Mouse (Mus musculus) midbrain, embryonic 13.5 days (tissue): ENCODE measurements around the gene Kcnj16. TPM values are rescaled to one million over a fixed set of nuclear protein-coding genes. Genes with fewer than 3 reads are reported as not detected.

ENCODE experiments used
- ATAC-seq: fragments of 200-750 bp; cut with Nextera tagmentation; 2 replicates; pipeline ENCODE4 v1.8.0; 2017; ENCODE audit warnings: mild to moderate bottlenecking, moderate TSS enrichment, moderate library complexity
- H3K27ac ChIP-seq: fragments of 300-500 bp; sonication (generic); 2 replicates; pipeline ENCODE4 v1.5.1; 2015; ENCODE audit warnings: inconsistent platforms, mild to moderate bottlenecking, moderate library complexity
- H3K27me3 ChIP-seq: fragments of 300-500 bp; sonication (generic); 2 replicates; pipeline ENCODE4 v1.6.1; 2015; ENCODE audit warnings: mild to moderate bottlenecking, inconsistent platforms
- H3K36me3 ChIP-seq: fragments of 300-500 bp; sonication (generic); 2 replicates; pipeline ENCODE4 v1.6.1; 2015; ENCODE audit warnings: mild to moderate bottlenecking, inconsistent platforms
- H3K4me1 ChIP-seq: fragments of 300-500 bp; sonication (generic); replicated peaks from 2 replicates; pipeline ENCODE4 v1.6.1; 2015; ENCODE audit warnings: inconsistent platforms
- H3K4me2 ChIP-seq: fragments of 300-500 bp; sonication (generic); replicated peaks from 2 replicates; pipeline ENCODE4 v1.6.1; 2015; ENCODE audit warnings: moderate library complexity, mild to moderate bottlenecking, inconsistent platforms
- H3K4me3 ChIP-seq: fragments of 300-500 bp; sonication (generic); replicated peaks from 2 replicates; pipeline ENCODE4 v1.5.1; 2015; ENCODE audit warnings: mild to moderate bottlenecking, inconsistent platforms
- H3K9ac ChIP-seq: fragments of 300-500 bp; sonication (generic); replicated peaks from 2 replicates; pipeline ENCODE4 v1.6.1; 2015; ENCODE audit warnings: mild to moderate bottlenecking, inconsistent platforms
- H3K9me3 ChIP-seq: fragments of 300-500 bp; sonication (generic); 2 replicates; pipeline ENCODE4 v1.6.1; 2016; ENCODE audit warnings: mild to moderate bottlenecking, inconsistent platforms
- WGBS: fragments of 180-500 bp; shearing (Covaris S2); methylation state at CpG from one replicate; pipeline ENCODE4 v1.1.7; 2015; 5-methylcytosine and 5-hydroxymethylcytosine counted together
- polyA plus RNA-seq: library from polyadenylated mRNA; unstranded; fragments of >200 nt; fragmentation: Nextera tagmentation; extraction: Ambion mirVana; gene quantifications from 2 replicates; pipeline ENCODE4 v1.2.1, GENCODE M21; 2015

The Kcnj16 gene
- polyA plus RNA-seq, 1 experiment from 2014 or later, result 0.24 TPM

GRCm38 (mm10) chr11:110997211-110997610, 29.4 kb downstream of the Kcnj16 start:
- Histone ChIP-seq H3K4me1 (peaks cover 7% of the 10 kb centered on the region; the same call in 1 of the 2 replicates), H3K36me3 (no peaks in the 10 kb centered on the region), H3K9ac (no peak overlapping the region), H3K4me2 (no peak overlapping the region), H3K27me3 (no peaks in the 10 kb centered on the region), H3K27ac (no peak overlapping the region), H3K9me3 (no peaks in the 10 kb centered on the region), H3K4me3 (no peak overlapping the region)
- ATAC-seq, result no peak
- 22% methylated on average over 9 of the region's 9 CpGs for WGBS

GRCm38 (mm10) chr11:111005103-111005502, 37.3 kb downstream of the Kcnj16 start:
- H3K4me2 ChIP-seq, result no peak overlapping the region
- 82% methylated on average over 3 of the region's 3 CpGs for WGBS
- H3K27me3 ChIP-seq, result no peaks in the 10 kb centered on the region
- H3K27ac ChIP-seq, result no peak overlapping the region
- no peak overlapping the region for H3K9ac ChIP-seq
- no peaks in the 10 kb centered on the region for H3K36me3 ChIP-seq
- ATAC-seq, result no peak
- H3K4me1 ChIP-seq, result no peaks in the 10 kb centered on the region
- H3K9me3 ChIP-seq, result no peaks in the 10 kb centered on the region
- no peak overlapping the region for H3K4me3 ChIP-seq

- Histone ChIP-seq H3K36me3 (no peaks in the 10 kb centered on the region), H3K27ac (no peak overlapping the region), H3K4me2 (no peak overlapping the region), H3K9ac (no peak overlapping the region), H3K4me3 (no peak overlapping the region), H3K4me1 (no peaks in the 10 kb centered on the region), H3K9me3 (no peaks in the 10 kb centered on the region), H3K27me3 (no peaks in the 10 kb centered on the region)
- ATAC-seq, result no peak
- 84% methylated on average over 3 of the region's 3 CpGs for WGBS
These were observed 41.6 kb downstream of the Kcnj16 start for GRCm38 (mm10) chr11:111009471-111009870.

GRCm38 (mm10) chr11:111016206-111016605, 48.4 kb downstream of the Kcnj16 start:
- Histone ChIP-seq H3K4me3 (no peak overlapping the region), H3K9ac (no peak overlapping the region), H3K4me1 (no peaks in the 10 kb centered on the region), H3K36me3 (no peaks in the 10 kb centered on the region), H3K9me3 (no peaks in the 10 kb centered on the region), H3K27ac (no peak overlapping the region), H3K27me3 (no peaks in the 10 kb centered on the region), H3K4me2 (no peak overlapping the region)
- ATAC-seq, result no peak
- 92% methylated on average over 3 of the region's 3 CpGs for WGBS

- H3K4me2 ChIP-seq, result no peak overlapping the region
- no peak for ATAC-seq
- H3K4me1 ChIP-seq, result peaks cover 7% of the 10 kb centered on the region; the same call in 1 of the 2 replicates
- H3K4me3 ChIP-seq, result no peak overlapping the region
- H3K36me3 ChIP-seq, result no peaks in the 10 kb centered on the region
- WGBS, result 44% methylated on average over 2 of the region's 2 CpGs
- H3K27ac ChIP-seq, result no peak overlapping the region
- no peak overlapping the region for H3K9ac ChIP-seq
- H3K9me3 ChIP-seq, result no peaks in the 10 kb centered on the region
- H3K27me3 ChIP-seq, result no peaks in the 10 kb centered on the region
These were observed 52.4 kb downstream of the Kcnj16 start for GRCm38 (mm10) chr11:111020211-111020610.

GRCm38 (mm10) chr11:111022681-111023281, 54.9 kb downstream of the Kcnj16 start:
- H3K9ac ChIP-seq, result no peak overlapping the region
- no peak overlapping the region for H3K27ac ChIP-seq
- ATAC-seq, result no peak

GRCm38 (mm10) chr11:111042175-111042574, 74.3 kb downstream of the Kcnj16 start:
- Histone ChIP-seq H3K4me2 (no peak overlapping the region), H3K9me3 (no peaks in the 10 kb centered on the region), H3K9ac (no peak overlapping the region), H3K4me3 (no peak overlapping the region), H3K36me3 (no peaks in the 10 kb centered on the region), H3K4me1 (no peaks in the 10 kb centered on the region), H3K27me3 (no peaks in the 10 kb centered on the region), H3K27ac (no peak overlapping the region)
- no peak for ATAC-seq
- WGBS, result 51% methylated on average over 5 of the region's 5 CpGs

More at GRCm38 (mm10) chr11:111022681-111023281, 54.9 kb downstream of the Kcnj16 start:
- WGBS, result 41% methylated on average over 8 of the region's 8 CpGs
- Histone ChIP-seq H3K4me3 (no peak overlapping the region), H3K9me3 (no peaks in the 10 kb centered on the region), H3K36me3 (no peaks in the 10 kb centered on the region), H3K4me2 (no peak overlapping the region), H3K27me3 (no peaks in the 10 kb centered on the region), H3K4me1 (peaks cover 7% of the 10 kb centered on the region; the same call in 1 of the 2 replicates)

GRCm38 (mm10) chr11:111043298-111043697, 75.5 kb downstream of the Kcnj16 start:
- WGBS, result 89% methylated on average over 4 of the region's 4 CpGs
- no peak for ATAC-seq

GRCm38 (mm10) chr11:111054252-111054651, 86.4 kb downstream of the Kcnj16 start:
- WGBS, result 92% methylated on average over 3 of the region's 3 CpGs
- no peak for ATAC-seq
- Histone ChIP-seq H3K4me3 (no peak overlapping the region), H3K36me3 (no peaks in the 10 kb centered on the region), H3K4me2 (no peak overlapping the region), H3K27ac (no peak overlapping the region), H3K4me1 (no peaks in the 10 kb centered on the region), H3K27me3 (no peaks in the 10 kb centered on the region), H3K9me3 (no peaks in the 10 kb centered on the region), H3K9ac (no peak overlapping the region)

More at GRCm38 (mm10) chr11:111043298-111043697, 75.5 kb downstream of the Kcnj16 start:
- Histone ChIP-seq H3K9ac (no peak overlapping the region), H3K4me1 (no peaks in the 10 kb centered on the region), H3K27me3 (no peaks in the 10 kb centered on the region), H3K27ac (no peak overlapping the region), H3K4me3 (no peak overlapping the region), H3K4me2 (no peak overlapping the region), H3K36me3 (no peaks in the 10 kb centered on the region), H3K9me3 (no peaks in the 10 kb centered on the region)

GRCm38 (mm10) chr11:111054854-111055822, 87.3 kb downstream of the Kcnj16 start:
- no peak for ATAC-seq
- H3K4me1 ChIP-seq, result 0 out of 2 replicates have a peak, but pooled peaks cover 1% of the 10 kb centered on the region
- H3K27me3 ChIP-seq, result no peaks in the 10 kb centered on the region
- H3K4me3 ChIP-seq, result no peak overlapping the region
- H3K36me3 ChIP-seq, result no peaks in the 10 kb centered on the region
- WGBS, result 91% methylated on average over 8 of the region's 8 CpGs
- H3K9me3 ChIP-seq, result no peaks in the 10 kb centered on the region
- no peak overlapping the region for H3K27ac ChIP-seq
- H3K4me2 ChIP-seq, result no peak overlapping the region
- H3K9ac ChIP-seq, result no peak overlapping the region

- WGBS, result 84% methylated on average over 13 of the region's 13 CpGs
- no peaks in the 10 kb centered on the region for H3K27me3 ChIP-seq
- no peak overlapping the region for H3K4me2 ChIP-seq
- H3K4me1 ChIP-seq, result 0 out of 2 replicates have a peak, but pooled peaks cover 5% of the 10 kb centered on the region
- no peak overlapping the region for H3K9ac ChIP-seq
- H3K27ac ChIP-seq, result no peak overlapping the region
- no peak overlapping the region for H3K4me3 ChIP-seq
- H3K9me3 ChIP-seq, result no peaks in the 10 kb centered on the region
- no peak for ATAC-seq
- no peaks in the 10 kb centered on the region for H3K36me3 ChIP-seq
These were observed 88.2 kb downstream of the Kcnj16 start for GRCm38 (mm10) chr11:111056030-111056429.

GRCm38 (mm10) chr11:111057435-111057834, 89.6 kb downstream of the Kcnj16 start:
- Histone ChIP-seq H3K4me2 (no peak overlapping the region), H3K4me1 (0 out of 2 replicates have a peak, but pooled peaks cover 5% of the 10 kb centered on the region), H3K9ac (no peak overlapping the region), H3K27me3 (no peaks in the 10 kb centered on the region), H3K9me3 (no peaks in the 10 kb centered on the region), H3K27ac (no peak overlapping the region), H3K4me3 (no peak overlapping the region), H3K36me3 (no peaks in the 10 kb centered on the region)
- WGBS, result 97% methylated on average over 4 of the region's 4 CpGs
- 0 out of 2 replicates have a peak, but pooled peaks have one; percentile 34 for ATAC-seq
